Mouse (Mus musculus): ENCODE measurements around the gene Neu1. TPM values are rescaled to one million over a fixed set of nuclear protein-coding genes. Genes with fewer than 3 reads are reported as not detected.
"Not testable (repeated sequence)": the region's sequence is repeated elsewhere in the genome, so short reads cannot be mapped to it uniquely, and the experiment has no call there.

Gene Neu1
- polyA plus RNA-seq, 1 experiment from 2014 or later = 17.1 TPM

DNA sequence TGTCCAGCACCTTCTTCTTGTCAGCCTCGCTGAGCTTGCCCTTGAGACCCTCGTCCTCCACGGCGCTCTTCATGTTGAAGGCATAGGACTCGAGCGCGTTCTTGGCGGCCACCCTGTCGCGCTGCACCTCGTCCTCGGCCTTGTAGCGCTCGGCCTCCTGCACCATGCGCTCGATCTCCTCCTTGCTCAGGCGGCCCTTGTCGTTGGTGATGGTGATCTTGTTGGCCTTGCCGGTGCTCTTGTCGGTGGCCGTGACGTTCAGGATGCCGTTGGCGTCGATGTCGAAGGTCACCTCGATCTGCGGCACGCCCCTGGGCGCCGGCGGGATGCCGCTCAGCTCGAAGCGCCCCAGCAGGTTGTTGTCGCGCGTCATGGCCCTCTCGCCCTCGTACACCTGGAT, 26.2 kb downstream of the Neu1 start:
- peaks cover 19% of the 10 kb centered on the region for H3K4me1 ChIP-seq (replicated peaks)
- not testable (repeated sequence) for H3K4me3 ChIP-seq (replicated peaks); H3K4me2 ChIP-seq; ATAC-seq (ENCODE audit: insufficient read depth); H3K9me3 ChIP-seq (replicated peaks); H3K36me3 ChIP-seq (replicated peaks); H3K9ac ChIP-seq; H3K27ac ChIP-seq (replicated peaks)
- 28% methylated on average over 37 of the region's 40 CpGs for WGBS (ENCODE audit: insufficient replicate concordance)
- peaks cover 62% of the 10 kb centered on the region for H3K27me3 ChIP-seq

GRCm38 (mm10) chr17:34957966-34958365, 26.9 kb downstream of the Neu1 start:
- Histone ChIP-seq H3K4me1 (replicated peaks) (peaks cover 17% of the 10 kb centered on the region), H3K27me3 (peaks cover 68% of the 10 kb centered on the region)
- H3K27ac ChIP-seq (replicated peaks); H3K4me3 ChIP-seq (replicated peaks); H3K9ac ChIP-seq; H3K9me3 ChIP-seq (replicated peaks); H3K36me3 ChIP-seq (replicated peaks); ATAC-seq (ENCODE audit: insufficient read depth); H3K4me2 ChIP-seq: not testable (repeated sequence)
- 28% methylated on average over 30 of the region's 40 CpGs for WGBS (ENCODE audit: insufficient replicate concordance)

DNA sequence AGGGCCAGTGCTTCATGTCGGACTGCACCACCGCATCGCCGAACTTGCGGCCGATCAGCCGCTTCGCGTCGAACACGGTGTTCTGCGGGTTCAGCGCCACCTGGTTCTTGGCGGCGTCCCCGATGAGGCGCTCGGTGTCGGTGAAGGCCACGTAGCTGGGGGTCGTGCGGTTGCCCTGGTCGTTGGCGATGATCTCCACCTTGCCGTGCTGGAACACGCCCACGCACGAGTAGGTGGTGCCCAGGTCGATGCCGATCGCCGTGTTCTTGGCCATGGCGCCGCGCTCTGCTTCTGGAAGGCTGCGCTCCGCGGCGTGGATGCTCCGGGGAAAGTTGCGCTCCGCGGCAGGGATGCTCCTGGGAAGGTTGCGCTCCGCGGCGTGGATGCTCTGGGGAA, 27.7 kb downstream of the Neu1 start:
- peak; percentile 14 for ATAC-seq (ENCODE audit: insufficient read depth)
- WGBS (ENCODE audit: insufficient replicate concordance) = 3% methylated on average over 28 of the region's 47 CpGs
- Histone ChIP-seq H3K4me3 (replicated peaks) (peak overlapping the region; percentile 62), H3K4me2 (peak overlapping the region; percentile 91), H3K4me1 (replicated peaks) (peaks cover 12% of the 10 kb centered on the region), H3K27me3 (peaks cover 74% of the 10 kb centered on the region)
- H3K9me3 ChIP-seq (replicated peaks); H3K27ac ChIP-seq (replicated peaks); H3K9ac ChIP-seq; H3K36me3 ChIP-seq (replicated peaks): not testable (repeated sequence)

- Histone ChIP-seq H3K27ac (replicated peaks) (peak within 1 kb of the TSS; percentile 81), H3K4me2 (peak within 1 kb of the TSS; percentile 91), H3K4me1 (replicated peaks) (peaks cover 12% of the 10 kb centered on the region), H3K4me3 (replicated peaks) (peak within 1 kb of the TSS; percentile 62), H3K9ac (peak within 1 kb of the TSS; percentile 67), H3K27me3 (peaks cover 78% of the 10 kb centered on the region)
- peak; percentile 81 for ATAC-seq (ENCODE audit: insufficient read depth)
- WGBS (ENCODE audit: insufficient replicate concordance) = under 1% methylated on average over 32 of the region's 32 CpGs
- not testable (repeated sequence) for H3K9me3 ChIP-seq (replicated peaks); H3K36me3 ChIP-seq (replicated peaks)
These were observed 28.2 kb downstream of the Neu1 start, which contains the start of gene Hspa1b for GRCm38 (mm10) chr17:34959130-34959778. Gene Hspa1b, minus strand, starts transcription at chr17:34959238.

GRCm38 (mm10) chr17:34959881-34960515, 28.9 kb downstream of the Neu1 start:
- peak; percentile 36; the same call in 1 of the 2 replicates for ATAC-seq (ENCODE audit: insufficient read depth)
- 5% methylated on average over 12 of the region's 12 CpGs for WGBS (ENCODE audit: insufficient replicate concordance)
- peaks cover 83% of the 10 kb centered on the region for H3K27me3 ChIP-seq

DNA sequence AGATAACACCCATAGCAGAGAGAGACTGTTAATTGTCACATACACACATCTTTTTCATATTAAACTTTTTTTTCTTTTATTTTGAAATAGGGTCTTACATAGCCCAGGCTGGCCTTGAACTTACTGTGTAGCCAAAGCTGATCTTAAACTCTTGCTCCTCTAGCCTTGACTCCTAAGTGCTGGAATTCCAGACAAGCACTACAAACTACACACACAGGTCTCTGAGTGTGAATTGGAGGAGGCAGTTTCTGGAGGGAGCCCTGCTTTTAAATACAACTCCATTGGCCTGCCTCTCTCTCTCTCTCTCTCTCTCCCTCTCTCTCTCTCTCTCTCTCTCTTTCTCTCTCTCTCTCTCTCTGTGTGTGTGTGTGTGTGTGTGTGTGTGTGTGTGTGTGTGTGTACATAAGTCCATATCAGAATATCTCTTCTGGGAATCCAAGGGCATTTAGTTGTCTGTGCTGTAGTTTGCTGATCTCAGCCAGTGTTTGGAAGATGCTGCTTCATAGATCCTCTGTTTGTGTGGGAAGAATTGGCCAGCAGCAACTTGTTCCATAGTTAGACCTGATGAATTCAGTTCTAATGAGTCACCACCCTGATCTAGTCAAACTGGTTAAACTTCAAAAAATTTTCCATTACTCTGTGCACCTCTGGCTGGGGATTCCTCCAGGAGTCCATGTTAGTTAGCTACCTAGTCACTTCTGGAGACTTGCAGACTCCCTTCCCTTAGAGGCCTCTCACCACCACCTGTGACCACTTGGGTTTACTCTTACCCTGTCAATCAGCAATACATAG, 29.8 kb downstream of the Neu1 start:
- H3K4me1 ChIP-seq (replicated peaks) = peaks cover 12% of the 10 kb centered on the region
- H3K9ac ChIP-seq = no peak overlapping the region
- no peaks in the 10 kb centered on the region for H3K36me3 ChIP-seq (replicated peaks)
- peaks cover 84% of the 10 kb centered on the region for H3K27me3 ChIP-seq
- no peak for ATAC-seq (ENCODE audit: insufficient read depth)
- H3K4me2 ChIP-seq = no peak overlapping the region
- H3K9me3 ChIP-seq (replicated peaks) = no peaks in the 10 kb centered on the region
- H3K4me3 ChIP-seq (replicated peaks) = no peak overlapping the region
- H3K27ac ChIP-seq (replicated peaks) = no peak overlapping the region

More at GRCm38 (mm10) chr17:34959881-34960515, 28.9 kb downstream of the Neu1 start:
- Histone ChIP-seq H3K4me2 (peak overlapping the region; percentile 91), H3K9ac (peak overlapping the region; percentile 67), H3K4me1 (replicated peaks) (peaks cover 12% of the 10 kb centered on the region), H3K9me3 (replicated peaks) (no peaks in the 10 kb centered on the region), H3K4me3 (replicated peaks) (peak overlapping the region; percentile 62), H3K27ac (replicated peaks) (peak overlapping the region; percentile 81), H3K36me3 (replicated peaks) (no peaks in the 10 kb centered on the region)

DNA sequence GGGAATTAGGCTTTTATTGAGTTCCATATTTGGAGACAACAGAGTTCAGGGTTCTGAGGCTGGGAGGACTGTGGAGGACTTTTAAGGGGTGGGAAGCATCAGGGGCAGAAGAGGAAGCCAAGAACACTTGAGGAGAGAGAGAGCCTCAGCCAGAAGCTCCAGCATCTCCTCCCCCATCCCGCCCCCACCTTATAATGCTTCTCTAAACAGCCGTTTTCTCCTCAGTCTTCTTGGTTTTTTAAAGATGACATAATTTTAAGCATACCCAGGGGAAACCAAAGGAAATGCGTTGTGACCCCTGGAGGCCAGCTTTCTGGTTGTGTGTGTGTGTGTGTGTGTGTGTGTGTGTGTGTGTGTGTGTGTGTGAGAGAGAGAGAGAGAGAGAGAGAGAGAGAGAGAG, 31.1 kb downstream of the Neu1 start:
- H3K9ac ChIP-seq = no peak overlapping the region
- no peak overlapping the region for H3K4me3 ChIP-seq (replicated peaks)
- peaks cover 12% of the 10 kb centered on the region for H3K4me1 ChIP-seq (replicated peaks)
- H3K9me3 ChIP-seq (replicated peaks) = no peaks in the 10 kb centered on the region
- ATAC-seq (ENCODE audit: insufficient read depth) = no peak
- WGBS (ENCODE audit: insufficient replicate concordance) = 21% methylated on average over 3 of the region's 3 CpGs
- no peak overlapping the region for H3K4me2 ChIP-seq
- H3K27ac ChIP-seq (replicated peaks) = no peak overlapping the region
- H3K27me3 ChIP-seq = peaks cover 81% of the 10 kb centered on the region
- no peaks in the 10 kb centered on the region for H3K36me3 ChIP-seq (replicated peaks)

DNA sequence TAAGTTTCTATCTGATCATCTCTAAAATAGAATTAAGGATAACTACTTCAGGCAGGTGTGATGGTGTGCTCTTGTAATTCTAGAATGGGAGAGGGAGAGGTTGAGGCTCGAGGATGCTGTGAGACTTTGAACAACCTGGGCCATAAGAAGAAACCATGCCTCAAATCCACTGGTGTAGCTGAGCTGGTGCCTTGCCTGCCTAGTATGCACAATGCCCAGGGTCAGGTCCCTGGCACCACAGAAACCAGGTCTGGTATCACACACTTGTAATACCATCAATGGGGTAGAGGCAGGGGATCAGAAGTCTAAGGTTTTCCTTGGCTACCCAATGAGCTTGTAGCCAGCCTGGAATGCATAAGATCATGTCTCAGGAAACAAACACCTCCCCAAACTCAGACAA, 31.8 kb downstream of the Neu1 start:
- H3K27ac ChIP-seq (replicated peaks) = no peak overlapping the region
- H3K27me3 ChIP-seq = peaks cover 84% of the 10 kb centered on the region
- H3K9me3 ChIP-seq (replicated peaks) = no peaks in the 10 kb centered on the region
- H3K4me1 ChIP-seq (replicated peaks) = peaks cover 12% of the 10 kb centered on the region
- no peaks in the 10 kb centered on the region for H3K36me3 ChIP-seq (replicated peaks)
- no peak for ATAC-seq (ENCODE audit: insufficient read depth)
- no peak overlapping the region for H3K9ac ChIP-seq
- no peak overlapping the region for H3K4me3 ChIP-seq (replicated peaks)
- H3K4me2 ChIP-seq = no peak overlapping the region
- WGBS (ENCODE audit: insufficient replicate concordance) = 55% methylated on average over 1 of the region's 1 CpGs

- Histone ChIP-seq H3K4me1 (replicated peaks) (peaks cover 8% of the 10 kb centered on the region), H3K36me3 (replicated peaks) (no peaks in the 10 kb centered on the region), H3K4me2 (no peak overlapping the region), H3K27me3 (peaks cover 88% of the 10 kb centered on the region), H3K27ac (replicated peaks) (no peak overlapping the region), H3K9ac (no peak overlapping the region), H3K4me3 (replicated peaks) (no peak overlapping the region), H3K9me3 (replicated peaks) (no peaks in the 10 kb centered on the region)
- 29% methylated on average over 1 of the region's 1 CpGs for WGBS (ENCODE audit: insufficient replicate concordance)
- no peak for ATAC-seq (ENCODE audit: insufficient read depth)
These were observed 33.6 kb downstream of the Neu1 start for GRCm38 (mm10) chr17:34964640-34965049.

GRCm38 (mm10) chr17:34965627-34966026, 34.6 kb downstream of the Neu1 start:
- no peaks in the 10 kb centered on the region for H3K36me3 ChIP-seq (replicated peaks)
- no peak for ATAC-seq (ENCODE audit: insufficient read depth)
- H3K4me1 ChIP-seq (replicated peaks) = no peaks in the 10 kb centered on the region; the same call in 1 of the 2 replicates
- no peaks in the 10 kb centered on the region for H3K9me3 ChIP-seq (replicated peaks)
- 38% methylated on average over 5 of the region's 5 CpGs for WGBS (ENCODE audit: insufficient replicate concordance)
- H3K4me3 ChIP-seq (replicated peaks) = no peak overlapping the region
- no peak overlapping the region for H3K4me2 ChIP-seq
- H3K27ac ChIP-seq (replicated peaks) = no peak overlapping the region
- H3K27me3 ChIP-seq = peaks cover 87% of the 10 kb centered on the region
- H3K9ac ChIP-seq = no peak overlapping the region

DNA sequence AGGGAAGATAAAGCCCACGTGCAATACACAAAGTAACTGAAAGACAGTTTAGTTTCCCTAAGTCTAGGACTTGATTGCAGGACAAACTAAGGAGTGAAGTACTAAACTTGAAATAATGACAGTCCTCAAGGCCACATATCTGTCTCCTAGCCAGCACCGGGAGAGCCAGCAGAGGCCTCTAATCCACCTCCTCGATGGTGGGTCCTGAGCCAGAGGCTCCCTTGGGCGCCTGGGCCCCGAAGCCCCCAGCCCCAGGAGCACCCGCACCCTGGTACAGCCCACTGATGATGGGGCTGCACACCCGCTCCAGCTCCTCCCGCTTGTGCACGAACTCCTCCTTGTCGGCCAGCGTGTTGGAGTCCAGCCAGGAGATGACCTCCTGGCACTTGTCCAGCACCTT, 38.8 kb downstream of the Neu1 start, which contains the start of gene Gm20481:
TSS of gene Gm20481 (plus strand) at position 91 of the 400 bp plus-strand sequence.
- H3K9me3 ChIP-seq (replicated peaks); H3K27ac ChIP-seq (replicated peaks); H3K4me1 ChIP-seq (replicated peaks); H3K4me2 ChIP-seq; ATAC-seq (ENCODE audit: insufficient read depth); H3K9ac ChIP-seq; H3K4me3 ChIP-seq (replicated peaks); H3K36me3 ChIP-seq (replicated peaks): not testable (repeated sequence)
- 57% methylated on average over 8 of the region's 11 CpGs for WGBS (ENCODE audit: insufficient replicate concordance)
- H3K27me3 ChIP-seq = peaks cover 82% of the 10 kb centered on the region

Measured in liver, embryonic 15.5 days (tissue).